Mouse (Mus musculus) kidney, embryonic 15.5 days (tissue): ENCODE results near the gene Fads1. TPM values are rescaled to one million over a fixed set of nuclear protein-coding genes. Genes with fewer than 3 reads are reported as not detected.

Experiments
- ATAC-seq: fragments of 200-750 bp; cut with Nextera tagmentation; replicated peaks from 2 replicates; pipeline ENCODE4 v1.8.0; 2017; ENCODE audit warnings: moderate TSS enrichment; ENCODE audit not compliant: low FRiP score
- H3K27ac ChIP-seq: fragments of 300-500 bp; sonication (generic); 2 replicates; pipeline ENCODE4 v1.5.1; 2015; ENCODE audit warnings: mild to moderate bottlenecking, inconsistent platforms
- H3K27me3 ChIP-seq: fragments of 300-500 bp; sonication (generic); 2 replicates; pipeline ENCODE4 v1.6.1; 2015; ENCODE audit warnings: inconsistent platforms
- H3K36me3 ChIP-seq: fragments of 300-500 bp; sonication (generic); 2 replicates; pipeline ENCODE4 v1.6.1; 2015; ENCODE audit warnings: inconsistent platforms
- H3K4me1 ChIP-seq: fragments of 300-500 bp; sonication (generic); 2 replicates; pipeline ENCODE4 v1.6.1; 2015; ENCODE audit warnings: inconsistent platforms
- H3K4me2 ChIP-seq: fragments of 300-500 bp; sonication (generic); 2 replicates; pipeline ENCODE4 v1.6.1; 2015; ENCODE audit warnings: moderate library complexity, mild to moderate bottlenecking, inconsistent platforms
- H3K4me3 ChIP-seq: fragments of 300-500 bp; sonication (generic); replicated peaks from 2 replicates; pipeline ENCODE4 v1.5.1; 2015; ENCODE audit warnings: mild to moderate bottlenecking, inconsistent platforms
- H3K9ac ChIP-seq: fragments of 300-500 bp; sonication (generic); 2 replicates; pipeline ENCODE4 v1.6.1; 2015; ENCODE audit warnings: mild to moderate bottlenecking, inconsistent platforms
- H3K9me3 ChIP-seq: fragments of 300-500 bp; sonication (generic); replicated peaks from 2 replicates; pipeline ENCODE4 v1.6.1; 2016; ENCODE audit warnings: inconsistent platforms
- WGBS: fragments of 180-500 bp; shearing (Covaris S2); methylation state at CpG from one replicate; pipeline ENCODE4 v1.1.7; 2015; ENCODE audit warnings: mixed read lengths; 5-methylcytosine and 5-hydroxymethylcytosine counted together
- polyA plus RNA-seq: library from polyadenylated mRNA; unstranded; fragments of >200 nt; fragmentation: Nextera tagmentation; extraction: Ambion mirVana; gene quantifications from 2 replicates; pipeline ENCODE4 v1.2.1, GENCODE M21; 2015

The Fads1 gene
- polyA plus RNA-seq, 1 experiment from 2014 or later = 108 TPM

GRCm38 (mm10) chr19:10182142-10182541 is 546 bp upstream of the Fads1 start:
- ATAC-seq = no peak
- Histone ChIP-seq H3K9me3 (no peaks in the 10 kb centered on the region), H3K36me3 (peaks cover 23% of the 10 kb centered on the region), H3K9ac (no peak overlapping the region), H3K27ac (peak overlapping the region; percentile 61; the same call in 1 of the 2 replicates), H3K4me1 (peaks cover 26% of the 10 kb centered on the region), H3K4me2 (peak overlapping the region; percentile 76), H3K4me3 (peak overlapping the region; percentile 80), H3K27me3 (no peaks in the 10 kb centered on the region)
- 32% methylated on average over 7 of the region's 7 CpGs for WGBS

- Histone ChIP-seq H3K36me3 (peaks cover 36% of the 10 kb centered on the region), H3K4me3 (peak overlapping the region; percentile 80), H3K9me3 (no peaks in the 10 kb centered on the region), H3K9ac (peak overlapping the region; percentile 89), H3K27me3 (no peaks in the 10 kb centered on the region), H3K4me2 (peak overlapping the region; percentile 76), H3K27ac (peak overlapping the region; percentile 96), H3K4me1 (peaks cover 24% of the 10 kb centered on the region)
- under 1% methylated on average over 35 of the region's 35 CpGs for WGBS
- peak; percentile 79 for ATAC-seq
Observed at GRCm38 (mm10) chr19:10183299-10183983, 753 bp downstream of the Fads1 start.

GRCm38 (mm10) chr19:10184096-10184495 is 1.4 kb downstream of the Fads1 start:
- peaks cover 42% of the 10 kb centered on the region for H3K36me3 ChIP-seq
- 7% methylated on average over 12 of the region's 12 CpGs for WGBS
- H3K27ac ChIP-seq = peak overlapping the region; percentile 96
- no peaks in the 10 kb centered on the region for H3K27me3 ChIP-seq
- no peaks in the 10 kb centered on the region for H3K9me3 ChIP-seq
- H3K4me1 ChIP-seq = peaks cover 28% of the 10 kb centered on the region
- H3K9ac ChIP-seq = peak overlapping the region; percentile 89
- peak; percentile 42; the same call in 1 of the 2 replicates for ATAC-seq
- H3K4me2 ChIP-seq = peak overlapping the region; percentile 76
- peak overlapping the region; percentile 80 for H3K4me3 ChIP-seq

GRCm38 (mm10) chr19:10185876-10186275 is 3.2 kb downstream of the Fads1 start:
- Histone ChIP-seq H3K4me2 (no peak overlapping the region), H3K4me1 (peaks cover 28% of the 10 kb centered on the region), H3K9ac (no peak overlapping the region), H3K4me3 (no peak overlapping the region), H3K27ac (no peak overlapping the region), H3K36me3 (peaks cover 59% of the 10 kb centered on the region), H3K27me3 (no peaks in the 10 kb centered on the region), H3K9me3 (no peaks in the 10 kb centered on the region)
- 94% methylated on average over 3 of the region's 3 CpGs for WGBS
- ATAC-seq = no peak

- H3K9ac ChIP-seq = no peak overlapping the region
- no peaks in the 10 kb centered on the region for H3K9me3 ChIP-seq
- H3K4me1 ChIP-seq = peaks cover 28% of the 10 kb centered on the region
Observed at GRCm38 (mm10) chr19:10186569-10186968, 3.9 kb downstream of the Fads1 start.

GRCm38 (mm10) chr19:10188281-10188811 is 5.7 kb downstream of the Fads1 start:
- Histone ChIP-seq H3K9ac (no peak overlapping the region), H3K27ac (0 out of 2 replicates have a peak overlapping the region, but pooled peaks have one; percentile 60), H3K4me2 (no peak overlapping the region), H3K36me3 (peaks cover 84% of the 10 kb centered on the region), H3K4me3 (no peak overlapping the region), H3K4me1 (peaks cover 22% of the 10 kb centered on the region), H3K27me3 (no peaks in the 10 kb centered on the region), H3K9me3 (no peaks in the 10 kb centered on the region)
- no peak for ATAC-seq
- WGBS = 76% methylated on average over 10 of the region's 10 CpGs

More at GRCm38 (mm10) chr19:10186569-10186968, 3.9 kb downstream of the Fads1 start:
- no peak for ATAC-seq
- WGBS = 93% methylated on average over 8 of the region's 8 CpGs
- Histone ChIP-seq H3K4me2 (no peak overlapping the region), H3K36me3 (peaks cover 66% of the 10 kb centered on the region), H3K27ac (no peak overlapping the region), H3K27me3 (no peaks in the 10 kb centered on the region), H3K4me3 (no peak overlapping the region)

GRCm38 (mm10) chr19:10189022-10189421 is 6.3 kb downstream of the Fads1 start:
- 96% methylated on average over 6 of the region's 6 CpGs for WGBS
- Histone ChIP-seq H3K27me3 (no peaks in the 10 kb centered on the region), H3K27ac (no peak overlapping the region), H3K36me3 (peaks cover 91% of the 10 kb centered on the region), H3K9ac (no peak overlapping the region), H3K9me3 (no peaks in the 10 kb centered on the region), H3K4me1 (peaks cover 16% of the 10 kb centered on the region), H3K4me2 (no peak overlapping the region), H3K4me3 (no peak overlapping the region)
- no peak for ATAC-seq

- no peak for ATAC-seq
- H3K27me3 ChIP-seq = no peaks in the 10 kb centered on the region
- peaks cover 99% of the 10 kb centered on the region for H3K36me3 ChIP-seq
- no peak overlapping the region for H3K4me2 ChIP-seq
- no peak overlapping the region for H3K4me3 ChIP-seq
- no peaks in the 10 kb centered on the region for H3K9me3 ChIP-seq
- no peak overlapping the region for H3K9ac ChIP-seq
- WGBS = 95% methylated on average over 8 of the region's 8 CpGs
- peaks cover 9% of the 10 kb centered on the region; the same call in 1 of the 2 replicates for H3K4me1 ChIP-seq
- no peak overlapping the region for H3K27ac ChIP-seq
Observed at GRCm38 (mm10) chr19:10189940-10190339, 7.3 kb downstream of the Fads1 start.

- WGBS = 58% methylated on average over 2 of the region's 2 CpGs
- no peak for ATAC-seq
Observed at GRCm38 (mm10) chr19:10190796-10191195, 8.1 kb downstream of the Fads1 start.

GRCm38 (mm10) chr19:10191326-10191725 is 8.6 kb downstream of the Fads1 start:
- Histone ChIP-seq H3K4me1 (peaks cover 6% of the 10 kb centered on the region; the same call in 1 of the 2 replicates), H3K27ac (no peak overlapping the region), H3K4me2 (no peak overlapping the region), H3K36me3 (peaks cover 99% of the 10 kb centered on the region), H3K27me3 (no peaks in the 10 kb centered on the region), H3K9ac (no peak overlapping the region), H3K9me3 (no peaks in the 10 kb centered on the region), H3K4me3 (no peak overlapping the region)
- WGBS = 65% methylated on average over 7 of the region's 7 CpGs
- no peak for ATAC-seq

More at GRCm38 (mm10) chr19:10190796-10191195, 8.1 kb downstream of the Fads1 start:
- Histone ChIP-seq H3K4me2 (no peak overlapping the region), H3K9me3 (no peaks in the 10 kb centered on the region), H3K36me3 (peaks cover 99% of the 10 kb centered on the region), H3K4me1 (peaks cover 6% of the 10 kb centered on the region; the same call in 1 of the 2 replicates), H3K9ac (no peak overlapping the region), H3K27me3 (no peaks in the 10 kb centered on the region), H3K4me3 (no peak overlapping the region), H3K27ac (no peak overlapping the region)

- H3K4me3 ChIP-seq = no peak overlapping the region
- H3K27me3 ChIP-seq = no peaks in the 10 kb centered on the region
- ATAC-seq = no peak
Observed at GRCm38 (mm10) chr19:10194337-10194736, 11.6 kb downstream of the Fads1 start.

GRCm38 (mm10) chr19:10195252-10195651 is 12.6 kb downstream of the Fads1 start:
- ATAC-seq = no peak
- Histone ChIP-seq H3K27me3 (no peaks in the 10 kb centered on the region), H3K36me3 (peaks cover 93% of the 10 kb centered on the region)

More at GRCm38 (mm10) chr19:10194337-10194736, 11.6 kb downstream of the Fads1 start:
- H3K9me3 ChIP-seq = no peaks in the 10 kb centered on the region
- no peak overlapping the region for H3K4me2 ChIP-seq
- no peak overlapping the region for H3K9ac ChIP-seq
- WGBS = 90% methylated on average over 11 of the region's 11 CpGs
- H3K36me3 ChIP-seq = peaks cover 93% of the 10 kb centered on the region
- no peaks in the 10 kb centered on the region for H3K4me1 ChIP-seq
- no peak overlapping the region for H3K27ac ChIP-seq

More at GRCm38 (mm10) chr19:10195252-10195651, 12.6 kb downstream of the Fads1 start:
- Histone ChIP-seq H3K9me3 (no peaks in the 10 kb centered on the region), H3K4me1 (no peaks in the 10 kb centered on the region), H3K4me2 (no peak overlapping the region), H3K4me3 (no peak overlapping the region), H3K9ac (no peak overlapping the region), H3K27ac (no peak overlapping the region)
- 62% methylated on average over 5 of the region's 5 CpGs for WGBS
